Mouse (Mus musculus): Measurements from ENCODE around the gene Itgal. TPM values are rescaled to one million over a fixed set of nuclear protein-coding genes. Genes with fewer than 3 reads are reported as not detected.
"Not testable (repeated sequence)": the region's sequence is repeated elsewhere in the genome, so short reads cannot be mapped to it uniquely, and the experiment has no call there.

Itgal gene
- polyA plus RNA-seq, 1 experiment from 2014 or later: 1.6 TPM

DNA sequence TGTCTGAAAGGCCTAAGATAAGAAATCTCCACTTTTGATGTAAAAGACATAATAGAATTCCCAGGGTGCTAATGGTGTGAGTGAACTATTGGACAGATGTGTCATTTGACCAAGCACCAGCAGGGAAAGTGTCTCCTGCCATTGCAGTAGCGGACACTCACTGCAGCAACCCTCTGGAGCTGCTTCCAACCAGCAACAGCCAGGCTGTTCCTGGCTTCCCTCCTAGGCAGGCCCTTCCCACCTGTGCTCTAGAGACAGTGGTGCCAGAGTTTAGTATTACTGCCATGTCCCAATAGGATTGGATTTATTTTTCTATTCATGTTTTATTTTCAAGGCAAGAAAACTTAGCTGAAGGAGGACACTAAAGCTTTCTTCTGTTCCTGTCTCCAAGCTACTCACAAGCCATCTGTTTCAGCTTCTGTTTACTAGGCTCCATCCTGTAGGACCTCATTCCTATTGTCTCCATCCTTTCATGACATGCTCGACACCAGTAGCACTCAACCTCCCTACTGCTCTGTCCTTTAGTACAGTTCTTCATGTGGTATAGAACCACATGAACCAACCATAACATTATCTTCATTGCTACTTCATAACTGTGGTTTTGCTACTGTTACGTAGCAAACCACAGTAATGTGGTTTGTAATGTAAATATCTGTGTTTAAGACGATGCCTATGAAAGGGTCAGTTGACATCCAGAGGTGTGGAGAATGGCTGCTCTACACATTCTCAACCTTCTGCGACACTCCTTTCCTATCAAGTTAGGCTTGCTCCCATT, 55.4 kb downstream of the Itgal start:
- Histone ChIP-seq H3K9ac (no peak overlapping the region), H3K4me2 (no peak overlapping the region), H3K36me3 (ENCODE audit: insufficient read depth) (no peaks in the 10 kb centered on the region), H3K4me3 (ENCODE audit: low read depth, low read length) (no peak overlapping the region), H3K27me3 (ENCODE audit: insufficient read depth, low read length) (no peaks in the 10 kb centered on the region), H3K4me1 (ENCODE audit: insufficient read depth) (0 out of 2 replicates have a peak, but pooled peaks cover 4% of the 10 kb centered on the region), H3K27ac (ENCODE audit: low read depth) (no peak overlapping the region), H3K9me3 (ENCODE audit: low read depth, low read length) (no peaks in the 10 kb centered on the region)
- ATAC-seq (ENCODE audit: insufficient read depth): no peak
- WGBS: 72% methylated on average over 5 of the region's 5 CpGs
- no peak for DNase-seq
- no peak for TF ChIP-seq CTCF (IDR thresholded peaks at IDR 0.05; ENCODE audit: low read depth)

DNA sequence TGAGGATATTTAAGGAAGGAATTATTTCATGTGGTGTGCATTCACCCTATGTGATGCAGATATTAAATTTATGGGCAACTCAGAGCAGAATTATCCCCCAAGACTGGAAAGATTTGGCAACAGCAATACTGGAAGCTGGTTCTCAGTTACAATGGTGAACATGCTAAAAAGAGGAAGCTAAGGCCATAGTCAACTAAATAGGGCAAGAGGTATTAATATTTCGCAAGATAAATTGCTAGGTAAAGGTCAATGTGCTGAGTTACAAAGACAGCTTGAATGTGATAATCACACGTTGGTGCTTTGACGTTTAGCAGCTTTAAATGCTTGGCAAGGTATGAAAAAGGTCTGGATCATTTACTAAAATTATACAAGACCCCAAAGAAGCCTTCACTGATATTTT, 59.7 kb downstream of the Itgal start:
- no peak for ATAC-seq (ENCODE audit: insufficient read depth)

GRCm38 (mm10) chr7:127357871-127358270, 61.8 kb downstream of the Itgal start:
- Histone ChIP-seq H3K9me3 (ENCODE audit: low read depth, low read length) (no peaks in the 10 kb centered on the region), H3K4me2 (no peak overlapping the region), H3K4me3 (ENCODE audit: low read depth, low read length) (no peak overlapping the region), H3K9ac (no peak overlapping the region), H3K36me3 (ENCODE audit: insufficient read depth) (no peaks in the 10 kb centered on the region), H3K27ac (ENCODE audit: low read depth) (no peak overlapping the region), H3K27me3 (ENCODE audit: insufficient read depth, low read length) (no peaks in the 10 kb centered on the region), H3K4me1 (ENCODE audit: insufficient read depth) (no peaks in the 10 kb centered on the region)
- DNase-seq (no peak), ATAC-seq (ENCODE audit: insufficient read depth) (no peak)
- WGBS: 58% methylated on average over 2 of the region's 2 CpGs
- TF ChIP-seq CTCF (IDR thresholded peaks at IDR 0.05; ENCODE audit: low read depth): no peak

More for the DNA sequence above, 59.7 kb downstream of the Itgal start:
- no peak overlapping the region for H3K9ac ChIP-seq
- H3K4me3 ChIP-seq (ENCODE audit: low read depth, low read length): no peak overlapping the region
- no peaks in the 10 kb centered on the region for H3K9me3 ChIP-seq (ENCODE audit: low read depth, low read length)
- no peaks in the 10 kb centered on the region for H3K36me3 ChIP-seq (ENCODE audit: insufficient read depth)
- H3K4me2 ChIP-seq: no peak overlapping the region
- no peak for TF ChIP-seq CTCF (IDR thresholded peaks at IDR 0.05; ENCODE audit: low read depth)
- H3K27ac ChIP-seq (ENCODE audit: low read depth): no peak overlapping the region
- 53% methylated on average over 3 of the region's 3 CpGs for WGBS
- no peaks in the 10 kb centered on the region for H3K4me1 ChIP-seq (ENCODE audit: insufficient read depth)
- no peaks in the 10 kb centered on the region for H3K27me3 ChIP-seq (ENCODE audit: insufficient read depth, low read length)
- no peak for DNase-seq

- Histone ChIP-seq H3K27me3 (ENCODE audit: insufficient read depth, low read length) (peaks cover 3% of the 10 kb centered on the region; the same call in 1 of the 2 replicates), H3K9me3 (ENCODE audit: low read depth, low read length) (no peaks in the 10 kb centered on the region), H3K4me3 (ENCODE audit: low read depth, low read length) (no peak overlapping the region), H3K36me3 (ENCODE audit: insufficient read depth) (no peaks in the 10 kb centered on the region), H3K4me1 (ENCODE audit: insufficient read depth) (no peaks in the 10 kb centered on the region), H3K4me2 (no peak overlapping the region), H3K9ac (no peak overlapping the region), H3K27ac (ENCODE audit: low read depth) (no peak overlapping the region)
- 66% methylated on average over 4 of the region's 4 CpGs for WGBS
- DNase-seq (no peak), ATAC-seq (ENCODE audit: insufficient read depth) (no peak)
- no peak for TF ChIP-seq CTCF (IDR thresholded peaks at IDR 0.05; ENCODE audit: low read depth)
Observed at GRCm38 (mm10) chr7:127358472-127358871, 62.4 kb downstream of the Itgal start.

GRCm38 (mm10) chr7:127360265-127360664, 64.2 kb downstream of the Itgal start:
- Histone ChIP-seq H3K27ac (ENCODE audit: low read depth) (no peak overlapping the region), H3K9me3 (ENCODE audit: low read depth, low read length) (no peaks in the 10 kb centered on the region), H3K4me3 (ENCODE audit: low read depth, low read length) (no peak overlapping the region), H3K27me3 (ENCODE audit: insufficient read depth, low read length) (peaks cover 10% of the 10 kb centered on the region; the same call in 1 of the 2 replicates), H3K4me2 (no peak overlapping the region), H3K36me3 (ENCODE audit: insufficient read depth) (no peaks in the 10 kb centered on the region), H3K9ac (no peak overlapping the region), H3K4me1 (ENCODE audit: insufficient read depth) (no peaks in the 10 kb centered on the region)
- no peak for DNase-seq
- WGBS: 49% methylated on average over 4 of the region's 4 CpGs
- no peak for TF ChIP-seq CTCF (IDR thresholded peaks at IDR 0.05; ENCODE audit: low read depth)
- no peak for ATAC-seq (ENCODE audit: insufficient read depth)

- ATAC-seq (ENCODE audit: insufficient read depth): peak; percentile 28; the same call in 1 of the 2 replicates
- DNase-seq: no peak
- WGBS: 40% methylated on average over 13 of the region's 13 CpGs
- Histone ChIP-seq H3K36me3 (ENCODE audit: insufficient read depth) (no peaks in the 10 kb centered on the region), H3K4me2 (no peak overlapping the region), H3K4me3 (ENCODE audit: low read depth, low read length) (no peak overlapping the region), H3K9me3 (ENCODE audit: low read depth, low read length) (no peaks in the 10 kb centered on the region), H3K27me3 (ENCODE audit: insufficient read depth, low read length) (peaks cover 10% of the 10 kb centered on the region; the same call in 1 of the 2 replicates), H3K4me1 (ENCODE audit: insufficient read depth) (no peaks in the 10 kb centered on the region), H3K9ac (no peak overlapping the region), H3K27ac (ENCODE audit: low read depth) (no peak overlapping the region)
- no peak for TF ChIP-seq CTCF (IDR thresholded peaks at IDR 0.05; ENCODE audit: low read depth)
Observed at GRCm38 (mm10) chr7:127361449-127361848, 65.4 kb downstream of the Itgal start.

DNA sequence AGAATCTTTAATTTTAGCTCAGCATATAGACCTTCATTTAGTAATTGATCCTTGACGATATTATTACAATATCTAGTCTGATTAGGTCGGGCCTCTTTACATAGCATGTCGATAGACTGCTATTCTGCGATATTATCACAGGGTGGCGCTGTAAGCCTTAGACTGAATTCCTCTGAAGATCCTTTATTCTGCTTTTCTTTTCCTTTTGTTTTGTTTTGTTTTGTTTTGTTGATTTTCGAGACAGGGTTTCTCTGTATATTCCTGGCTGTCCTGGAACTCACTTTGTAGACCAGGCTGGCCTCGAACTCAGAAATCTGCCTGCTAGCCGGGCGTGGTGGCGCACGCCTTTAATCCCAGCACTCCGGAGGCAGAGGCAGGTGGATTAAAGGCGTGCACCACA, 66.4 kb downstream of the Itgal start:
- not testable (repeated sequence) for H3K27me3 ChIP-seq (ENCODE audit: insufficient read depth, low read length); H3K27ac ChIP-seq (ENCODE audit: low read depth); H3K9me3 ChIP-seq (ENCODE audit: low read depth, low read length); H3K9ac ChIP-seq; H3K4me1 ChIP-seq (ENCODE audit: insufficient read depth); H3K36me3 ChIP-seq (ENCODE audit: insufficient read depth); ATAC-seq (ENCODE audit: insufficient read depth); H3K4me3 ChIP-seq (ENCODE audit: low read depth, low read length)
- peak; percentile 87 for DNase-seq
- TF ChIP-seq CTCF (IDR thresholded peaks at IDR 0.05; ENCODE audit: low read depth): peak; percentile 80
- WGBS: 22% methylated on average over 13 of the region's 13 CpGs
- peak overlapping the region; percentile 43; the same call in 1 of the 2 replicates for H3K4me2 ChIP-seq
